Mouse (Mus musculus) urinary bladder, postnatal 36 days (tissue): ENCODE results near the gene Synpo2l.
"Not testable (repeated sequence)": the region's sequence is repeated elsewhere in the genome, so short reads cannot be mapped to it uniquely, and the experiment has no call there.

ENCODE experiments used
- DNase-seq, 2 experiments: peaks; one replicate each; pipeline ENCODE4 v3.0.0; 2022; ENCODE audit warnings: low spot score in 2 of 2, mixed read lengths in 1 of 2

Synpo2l gene

GRCm38 (mm10) chr14:20641438-20641875 lies 26.7 kb downstream of the Synpo2l start:
- no peak for DNase-seq

- DNase-seq: peak; percentile 91 to 98
These were observed 27.3 kb downstream of the Synpo2l start, which contains the start of gene Usp54 for GRCm38 (mm10) chr14:20640644-20641437. Usp54 (minus strand) TSS chr14:20641063.

GRCm38 (mm10) chr14:20639918-20640619 lies 28.1 kb downstream of the Synpo2l start:
- DNase-seq: no peak

- DNase-seq: no peak
These were observed 29.5 kb downstream of the Synpo2l start for GRCm38 (mm10) chr14:20638702-20639101.

GRCm38 (mm10) chr14:20637818-20638574 lies 30.2 kb downstream of the Synpo2l start:
- DNase-seq: no peak

- not testable (repeated sequence) for DNase-seq
These were observed 31.2 kb downstream of the Synpo2l start for GRCm38 (mm10) chr14:20636968-20637367.

GRCm38 (mm10) chr14:20635546-20635945 lies 32.6 kb downstream of the Synpo2l start:
- DNase-seq: no peak

- no peak for DNase-seq
These were observed 36.9 kb downstream of the Synpo2l start for GRCm38 (mm10) chr14:20631253-20631652.

GRCm38 (mm10) chr14:20626971-20627370 lies 41.2 kb downstream of the Synpo2l start:
- DNase-seq: no peak

- DNase-seq: no peak
These were observed 41.7 kb downstream of the Synpo2l start for GRCm38 (mm10) chr14:20626447-20626846.

- DNase-seq: no peak
These were observed 45.2 kb downstream of the Synpo2l start for GRCm38 (mm10) chr14:20622907-20623306.

- no peak for DNase-seq
These were observed 45.7 kb downstream of the Synpo2l start for GRCm38 (mm10) chr14:20622412-20622811.

GRCm38 (mm10) chr14:20621903-20622302 lies 46.3 kb downstream of the Synpo2l start:
- DNase-seq: no peak

- no peak for DNase-seq
These were observed 49.0 kb downstream of the Synpo2l start for GRCm38 (mm10) chr14:20619131-20619530.

GRCm38 (mm10) chr14:20618211-20618610 lies 49.9 kb downstream of the Synpo2l start:
- no peak for DNase-seq

- peak in 1 of 2 experiments; percentile 20 for DNase-seq
These were observed 51.7 kb downstream of the Synpo2l start for GRCm38 (mm10) chr14:20616421-20616820.

- DNase-seq: no peak
These were observed 53.1 kb downstream of the Synpo2l start for GRCm38 (mm10) chr14:20615075-20615474.

- DNase-seq: no peak
These were observed 55.3 kb downstream of the Synpo2l start for GRCm38 (mm10) chr14:20612820-20613219.

GRCm38 (mm10) chr14:20610146-20610545 lies 58.0 kb downstream of the Synpo2l start:
- DNase-seq: peak in 1 of 2 experiments; percentile 54

GRCm38 (mm10) chr14:20609519-20609918 lies 58.6 kb downstream of the Synpo2l start:
- DNase-seq: no peak
